Mouse (Mus musculus): ENCODE measurements around the gene Rab30. TPM values are rescaled to one million over a fixed set of nuclear protein-coding genes. Genes with fewer than 3 reads are reported as not detected.

Rab30 gene
- total and polyA plus RNA-seq, 3 experiments = 39.1 to 105 (median 66.2) TPM

DNA sequence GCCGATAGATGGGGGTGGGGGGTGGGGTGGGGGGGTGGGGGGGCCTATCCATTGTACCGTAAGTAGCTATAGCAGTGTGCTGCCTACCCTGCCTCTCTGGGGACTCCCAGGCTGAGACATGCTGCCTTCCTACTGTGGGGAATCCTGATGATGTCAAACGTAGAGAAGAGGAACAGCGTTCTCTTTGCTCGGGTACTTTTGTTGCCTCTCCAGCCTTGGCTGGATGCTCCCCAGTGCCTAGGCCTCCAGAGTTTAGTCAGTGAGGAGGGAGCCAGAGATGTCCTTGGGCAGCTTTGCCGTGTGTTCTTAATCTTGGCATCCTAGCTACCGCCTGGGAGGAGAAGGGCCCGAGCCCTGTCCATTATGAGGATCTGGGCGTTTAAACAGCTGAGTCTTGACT, 41.1 kb downstream of the Rab30 start:
- TF ChIP-seq SMC3 (IDR thresholded peaks at IDR 0.05; ENCODE audit: low read depth, low read length) = no peak
- no peak for TF ChIP-seq POLR2AphosphoS2 (IDR thresholded peaks at IDR 0.05; ENCODE audit: low read depth, low read length)
- no peak for TF ChIP-seq JUND (conservative IDR thresholded peaks at IDR 0.05; ENCODE audit: low read depth, low read length)
- peak; percentile 33; the same call in 1 of the 2 replicates for TF ChIP-seq MEF2A (IDR thresholded peaks at IDR 0.05; ENCODE audit: borderline replicate concordance, low read depth, low read length)
- TF ChIP-seq RAD21 (IDR thresholded peaks at IDR 0.05; ENCODE audit: low read depth, low read length) = no peak
- TF ChIP-seq ETS1 (conservative IDR thresholded peaks at IDR 0.05; ENCODE audit: low read depth, low read length) = peak; percentile 21; the same call in 1 of the 2 replicates
- peak; percentile 56; the same call in 1 of the 2 replicates for TF ChIP-seq SIN3A (IDR thresholded peaks at IDR 0.05; ENCODE audit: low read length)
- TF ChIP-seq TBP (conservative IDR thresholded peaks at IDR 0.05; ENCODE audit: low read depth, low read length) = no peak
- no peak for TF ChIP-seq BHLHE40 (IDR thresholded peaks at IDR 0.05; ENCODE audit: low read depth, low read length)
- no peak for DNase-seq (ENCODE audit: extremely low read depth)
- H3K27ac ChIP-seq (ENCODE audit: insufficient read depth, low read depth) = no peak overlapping the region
- in situ Hi-C loops (cut with MboI; ENCODE audit: low pct_ligation_motif_present, low pct_unique_long_range_greater_than_20kb, low sequenced_read_pairs) (no loop called here), dilution Hi-C loops (cut with MboI; ENCODE audit: extremely low pct_ligation_motif_present, extremely low pct_unique_long_range_greater_than_20kb, low sequenced_read_pairs) (no loop called here)
- H3K79me2 ChIP-seq (replicated peaks; ENCODE audit: control insufficient read depth, extremely low read depth, insufficient read depth, poor library complexity, severe bottlenecking) = no peaks in the 10 kb centered on the region
- H3K9me3 ChIP-seq (replicated peaks; ENCODE audit: low read length) = no peaks in the 10 kb centered on the region
- peak overlapping the region; percentile 62 for H3K4me2 ChIP-seq (ENCODE audit: insufficient read depth, low read depth, poor library complexity, severe bottlenecking)
- H3K4me1 ChIP-seq (ENCODE audit: control insufficient read depth in 1 of 2, insufficient read depth in 2 of 2) = peaks cover 3 to 20% of the 10 kb centered on the region in 2 experiments; a peak in 3 of 4 replicates
- no peaks in the 10 kb centered on the region for H3K27me3 ChIP-seq (replicated peaks)
- H3K4me3 ChIP-seq (replicated peaks in 1 of 3; ENCODE audit: low read depth in 2 of 3, low read length in 2 of 3, poor library complexity in 1 of 3) = peak overlapping the region; percentile 1 to 37 (median 19)
- H3K36me3 ChIP-seq (replicated peaks in 1 of 2; ENCODE audit: control insufficient read depth in 1 of 2, insufficient read depth in 1 of 2, low read length in 1 of 2) = no peaks in the 10 kb centered on the region
- peak overlapping the region; percentile 34 for H3K9ac ChIP-seq (ENCODE audit: insufficient read depth, low read depth)

GRCm38 (mm10) chr7:92783166-92783806, 41.9 kb downstream of the Rab30 start:
- H3K27me3 ChIP-seq (replicated peaks) = no peaks in the 10 kb centered on the region
- peak overlapping the region; percentile 62; the same call in 1 of the 2 replicates for H3K4me2 ChIP-seq (ENCODE audit: insufficient read depth, low read depth, poor library complexity, severe bottlenecking)
- DNase-seq (ENCODE audit: extremely low read depth) = peak; percentile 23
- H3K27ac ChIP-seq (ENCODE audit: insufficient read depth, low read depth) = no peak overlapping the region
- no peaks in the 10 kb centered on the region for H3K9me3 ChIP-seq (replicated peaks; ENCODE audit: low read length)
- in situ Hi-C loops (cut with MboI; ENCODE audit: low pct_ligation_motif_present, low pct_unique_long_range_greater_than_20kb, low sequenced_read_pairs) (no loop called here), dilution Hi-C loops (cut with MboI; ENCODE audit: extremely low pct_ligation_motif_present, extremely low pct_unique_long_range_greater_than_20kb, low sequenced_read_pairs) (no loop called here)
- peak overlapping the region in 2 of 3 experiments; percentile 6 to 19 for H3K4me3 ChIP-seq (replicated peaks in 1 of 3; ENCODE audit: low read depth in 2 of 3, low read length in 2 of 3, poor library complexity in 1 of 3)
- no peaks in the 10 kb centered on the region for H3K79me2 ChIP-seq (replicated peaks; ENCODE audit: control insufficient read depth, extremely low read depth, insufficient read depth, poor library complexity, severe bottlenecking)
- peak overlapping the region; percentile 34; the same call in 1 of the 2 replicates for H3K9ac ChIP-seq (ENCODE audit: insufficient read depth, low read depth)
- H3K4me1 ChIP-seq (ENCODE audit: control insufficient read depth in 1 of 2, insufficient read depth in 2 of 2) = peaks cover 3 to 20% of the 10 kb centered on the region in 2 experiments; a peak in 3 of 4 replicates
- TF ChIP-seq ZKSCAN1 (IDR thresholded peaks at IDR 0.05; ENCODE audit: borderline replicate concordance, low read depth, low read length) = no peak
- TF ChIP-seq RAD21 (IDR thresholded peaks at IDR 0.05; ENCODE audit: low read depth, low read length) = peak; percentile 37
- peak in 1 of 2 experiments; percentile 46; a peak in 2 of 4 replicates for TF ChIP-seq CTCF (conservative IDR thresholded peaks at IDR 0.05 in 1 of 2, IDR thresholded peaks at IDR 0.05 in 1 of 2; ENCODE audit: low read depth in 2 of 2, low read length in 2 of 2)
- peak; percentile 46 for TF ChIP-seq SMC3 (IDR thresholded peaks at IDR 0.05; ENCODE audit: low read depth, low read length)
- TF ChIP-seq ETS1 (conservative IDR thresholded peaks at IDR 0.05; ENCODE audit: low read depth, low read length) = no peak
- peak; percentile 73 for TF ChIP-seq ZNF384 (IDR thresholded peaks at IDR 0.05; ENCODE audit: low read depth, low read length)
- H3K36me3 ChIP-seq (replicated peaks in 1 of 2; ENCODE audit: control insufficient read depth in 1 of 2, insufficient read depth in 1 of 2, low read length in 1 of 2) = no peaks in the 10 kb centered on the region
